Mouse (Mus musculus) kidney, embryonic 14.5 days (tissue): ENCODE measurements around the gene Zfp64. TPM values are rescaled to one million over a fixed set of nuclear protein-coding genes. Genes with fewer than 3 reads are reported as not detected.

Experiments used
- ATAC-seq: fragments of 200-750 bp; cut with Nextera tagmentation; 2 replicates; pipeline ENCODE4 v1.8.0; 2017; ENCODE audit warnings: moderate number of reproducible peaks, mild to moderate bottlenecking, moderate TSS enrichment, moderate library complexity; ENCODE audit not compliant: low FRiP score, low TSS enrichment
- H3K27ac ChIP-seq: fragments of 300-500 bp; sonication (generic); 2 replicates; pipeline ENCODE4 v1.5.1; 2014; ENCODE audit warnings: low read depth, mild to moderate bottlenecking, low read length, moderate library complexity, mixed read lengths
- H3K27me3 ChIP-seq: fragments of 300-500 bp; sonication (generic); 2 replicates; pipeline ENCODE4 v1.6.1; 2014; ENCODE audit warnings: mild to moderate bottlenecking, low read length; ENCODE audit not compliant: control insufficient read depth, insufficient read depth
- H3K36me3 ChIP-seq: fragments of 300-500 bp; sonication (generic); 2 replicates; pipeline ENCODE4 v1.6.1; 2014; ENCODE audit warnings: low read length, mixed read lengths; ENCODE audit not compliant: control insufficient read depth, insufficient read depth
- H3K4me1 ChIP-seq: fragments of 300-500 bp; sonication (generic); 2 replicates; pipeline ENCODE4 v1.6.1; 2014; ENCODE audit warnings: low read length, mixed read lengths; ENCODE audit not compliant: control insufficient read depth, insufficient read depth
- H3K4me2 ChIP-seq: fragments of 300-500 bp; sonication (generic); replicated peaks from 2 replicates; pipeline ENCODE4 v1.6.1; 2014; ENCODE audit warnings: low read depth, mild to moderate bottlenecking, low read length
- H3K4me3 ChIP-seq: fragments of 300-500 bp; sonication (generic); 2 replicates; pipeline ENCODE4 v1.5.1; 2014; ENCODE audit warnings: mild to moderate bottlenecking, low read length
- H3K9ac ChIP-seq: fragments of 300-500 bp; sonication (generic); 2 replicates; pipeline ENCODE4 v1.6.1; 2014; ENCODE audit warnings: low read depth, mild to moderate bottlenecking, low read length, moderate library complexity
- H3K9me3 ChIP-seq: fragments of 300-500 bp; sonication (generic); 2 replicates; pipeline ENCODE4 v1.6.1; 2016; ENCODE audit warnings: low read length; ENCODE audit not compliant: control insufficient read depth
- WGBS: fragments of 180-500 bp; shearing (Covaris S2); extraction: QIAGEN DNeasy Blood & Tissue Kit; methylation state at CpG from one replicate; pipeline ENCODE4 v1.1.7; 2014; 5-methylcytosine and 5-hydroxymethylcytosine counted together
- polyA plus RNA-seq: library from polyadenylated mRNA; unstranded; fragments of >200 nt; fragmentation: Nextera tagmentation; extraction: Ambion mirVana; gene quantifications from 2 replicates; pipeline ENCODE4 v1.2.1, GENCODE M21; 2014

The Zfp64 gene
- polyA plus RNA-seq, 1 experiment from 2014 or later: 27.8 TPM

- no peak overlapping the region for H3K9ac ChIP-seq
- H3K27me3 ChIP-seq: no peaks in the 10 kb centered on the region
- H3K9me3 ChIP-seq: no peaks in the 10 kb centered on the region
- H3K27ac ChIP-seq: no peak overlapping the region
- WGBS: 69% methylated on average over 6 of the region's 6 CpGs
- ATAC-seq: 0 out of 2 replicates have a peak, but pooled peaks have one; percentile 46
- no peaks in the 10 kb centered on the region for H3K4me1 ChIP-seq
- no peak overlapping the region for H3K4me2 ChIP-seq
- H3K4me3 ChIP-seq: no peak overlapping the region
- no peaks in the 10 kb centered on the region for H3K36me3 ChIP-seq
Measured at GRCm38 (mm10) chr2:168980859-168981258, 25.5 kb upstream of the Zfp64 start.

DNA sequence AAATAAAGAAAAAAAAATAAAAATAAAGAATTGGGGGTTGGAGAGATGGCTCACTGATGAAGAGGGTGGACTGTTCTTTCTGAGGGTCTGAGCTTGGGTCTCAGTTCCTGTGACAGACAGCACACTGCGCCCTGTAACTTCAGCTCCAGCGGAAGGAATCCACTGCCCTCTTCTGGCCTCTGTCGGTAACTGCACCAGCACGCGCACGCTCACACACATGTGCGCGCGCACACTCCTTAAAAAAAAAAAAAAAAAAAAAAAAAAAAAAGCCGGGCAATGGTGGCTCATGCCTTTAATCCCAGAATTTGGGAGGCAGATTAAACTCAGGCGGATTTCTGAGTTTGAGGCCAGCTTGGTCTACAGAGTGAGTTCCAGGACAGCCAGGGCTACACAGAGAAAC, 24.4 kb upstream of the Zfp64 start:
- 58% methylated on average over 11 of the region's 11 CpGs for whole genome bisulfite sequencing
- Histone ChIP-seq H3K4me1 (no peaks in the 10 kb centered on the region), H3K9me3 (no peaks in the 10 kb centered on the region), H3K4me2 (no peak overlapping the region), H3K27me3 (no peaks in the 10 kb centered on the region), H3K27ac (no peak overlapping the region), H3K9ac (no peak overlapping the region), H3K4me3 (no peak overlapping the region), H3K36me3 (no peaks in the 10 kb centered on the region)
- ATAC-seq: no peak

DNA sequence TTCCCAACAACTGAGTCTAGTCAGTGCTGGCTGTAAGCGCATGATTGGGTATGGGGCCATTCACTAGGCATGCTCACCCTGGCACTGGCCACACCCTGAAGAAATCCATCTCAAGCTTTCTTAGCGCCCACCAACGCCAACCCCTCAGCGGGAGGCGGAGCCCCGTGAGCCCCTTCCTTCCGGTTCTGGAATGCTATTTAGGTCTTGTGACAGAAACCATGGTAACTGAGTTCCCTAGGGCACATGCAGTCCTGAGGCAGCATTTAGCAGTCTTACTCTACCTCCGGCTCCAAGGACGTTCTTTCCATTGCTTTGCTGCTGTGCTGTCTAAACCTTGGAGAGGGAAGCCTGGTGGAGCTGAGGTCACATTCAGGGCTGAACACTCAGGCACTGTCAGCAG, 22.6 kb upstream of the Zfp64 start:
- Histone ChIP-seq H3K27me3 (no peaks in the 10 kb centered on the region), H3K9me3 (no peaks in the 10 kb centered on the region), H3K9ac (no peak overlapping the region), H3K4me2 (no peak overlapping the region), H3K4me3 (no peak overlapping the region), H3K27ac (no peak overlapping the region), H3K4me1 (no peaks in the 10 kb centered on the region), H3K36me3 (no peaks in the 10 kb centered on the region)
- no peak for ATAC-seq
- 63% methylated on average over 9 of the region's 9 CpGs for WGBS

DNA sequence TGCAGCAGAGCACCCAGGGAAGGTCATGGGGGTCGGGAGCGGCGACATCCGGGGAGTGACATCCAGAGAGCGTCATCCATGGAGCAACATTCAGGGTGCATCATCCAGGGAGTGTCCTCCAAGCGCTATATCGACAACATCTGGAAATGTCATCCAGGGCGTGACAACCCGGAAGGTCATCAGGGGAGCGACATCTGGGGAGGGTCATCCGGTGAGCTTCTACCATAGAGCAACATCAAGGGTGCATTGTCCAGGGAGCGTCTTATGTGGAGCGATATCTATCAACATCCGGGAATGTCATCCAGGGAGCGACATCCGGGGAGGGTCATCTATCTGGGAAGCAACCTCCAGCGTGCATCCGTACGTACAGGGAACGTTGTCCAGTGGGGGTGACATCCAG, 14.7 kb upstream of the Zfp64 start:
- Histone ChIP-seq H3K9me3 (no peaks in the 10 kb centered on the region; the same call in 1 of the 2 replicates), H3K27me3 (no peaks in the 10 kb centered on the region), H3K27ac (no peak overlapping the region), H3K36me3 (no peaks in the 10 kb centered on the region), H3K4me1 (no peaks in the 10 kb centered on the region), H3K9ac (no peak overlapping the region), H3K4me3 (no peak overlapping the region), H3K4me2 (no peak overlapping the region)
- ATAC-seq: no peak
- 94% methylated on average over 20 of the region's 20 CpGs for WGBS

DNA sequence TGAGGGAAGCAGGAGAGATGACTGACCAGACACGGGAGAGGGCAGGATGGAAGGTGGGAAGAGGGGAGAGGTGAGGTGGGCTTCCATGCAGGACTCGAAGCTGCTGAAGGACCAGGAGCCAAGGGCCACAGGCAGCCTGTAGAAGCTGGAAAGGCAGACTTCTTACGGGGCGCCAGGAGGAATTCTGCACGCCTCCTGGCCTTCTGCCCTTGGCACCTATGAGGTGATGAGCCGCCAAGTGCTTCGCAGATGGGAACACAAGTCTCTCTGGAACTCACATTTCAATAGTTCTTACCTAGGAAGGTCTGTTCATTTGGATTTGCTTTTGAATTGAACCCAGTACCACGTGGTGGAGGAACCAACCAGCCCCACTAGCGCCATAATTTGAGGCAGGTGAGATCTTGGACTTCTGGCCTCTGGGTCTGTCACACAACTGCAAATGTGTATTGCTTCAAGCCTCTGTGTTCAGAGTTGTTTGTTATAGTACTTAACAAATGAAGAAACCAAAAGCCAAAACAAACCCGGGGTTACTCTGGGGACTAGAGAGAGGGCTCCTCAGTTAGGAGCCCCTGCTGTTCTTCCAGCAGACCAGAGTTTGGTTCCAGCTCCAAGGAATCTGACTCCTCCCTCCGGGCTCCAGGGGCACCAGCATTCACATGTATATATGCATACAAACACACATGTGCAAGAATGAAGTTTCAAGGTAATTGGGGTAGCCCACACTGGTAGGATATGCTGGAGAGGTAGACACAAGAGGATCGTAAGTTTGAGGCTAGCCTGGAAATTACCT, 12.9 kb upstream of the Zfp64 start:
- WGBS: 86% methylated on average over 12 of the region's 12 CpGs
- H3K4me3 ChIP-seq: no peak overlapping the region

DNA sequence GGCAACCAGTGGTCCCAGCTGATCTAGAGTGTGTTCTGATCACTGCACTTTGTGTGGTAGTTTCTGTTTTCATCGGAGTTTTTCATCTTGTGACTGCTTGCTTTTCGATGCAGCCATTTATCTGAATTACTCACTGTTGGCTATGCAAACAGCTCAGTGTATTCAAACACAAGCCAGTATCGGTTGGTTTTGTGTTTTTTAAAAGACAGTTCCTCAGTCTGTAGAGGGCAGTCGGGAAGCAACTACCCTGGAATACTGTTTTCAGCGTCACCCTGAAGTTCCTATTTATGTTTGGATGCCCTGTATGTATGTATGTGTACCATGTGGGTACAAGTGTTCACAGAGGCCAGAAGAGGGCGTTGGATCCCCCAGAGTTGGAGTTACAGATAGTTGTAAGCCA, 11.1 kb upstream of the Zfp64 start:
- H3K4me3 ChIP-seq: no peak overlapping the region
- no peaks in the 10 kb centered on the region for H3K4me1 ChIP-seq
- 83% methylated on average over 6 of the region's 6 CpGs for WGBS
- H3K4me2 ChIP-seq: no peak overlapping the region
- H3K36me3 ChIP-seq: no peaks in the 10 kb centered on the region
- no peak for ATAC-seq
- H3K27me3 ChIP-seq: no peaks in the 10 kb centered on the region
- H3K9me3 ChIP-seq: peaks cover 4% of the 10 kb centered on the region; the same call in 1 of the 2 replicates
- H3K27ac ChIP-seq: no peak overlapping the region
- no peak overlapping the region for H3K9ac ChIP-seq

More for the DNA sequence above, 12.9 kb upstream of the Zfp64 start:
- Histone ChIP-seq H3K9me3 (peaks cover 4% of the 10 kb centered on the region; the same call in 1 of the 2 replicates), H3K36me3 (no peaks in the 10 kb centered on the region), H3K9ac (no peak overlapping the region), H3K27me3 (no peaks in the 10 kb centered on the region), H3K4me2 (no peak overlapping the region), H3K4me1 (no peaks in the 10 kb centered on the region), H3K27ac (no peak overlapping the region)
- no peak for ATAC-seq

DNA sequence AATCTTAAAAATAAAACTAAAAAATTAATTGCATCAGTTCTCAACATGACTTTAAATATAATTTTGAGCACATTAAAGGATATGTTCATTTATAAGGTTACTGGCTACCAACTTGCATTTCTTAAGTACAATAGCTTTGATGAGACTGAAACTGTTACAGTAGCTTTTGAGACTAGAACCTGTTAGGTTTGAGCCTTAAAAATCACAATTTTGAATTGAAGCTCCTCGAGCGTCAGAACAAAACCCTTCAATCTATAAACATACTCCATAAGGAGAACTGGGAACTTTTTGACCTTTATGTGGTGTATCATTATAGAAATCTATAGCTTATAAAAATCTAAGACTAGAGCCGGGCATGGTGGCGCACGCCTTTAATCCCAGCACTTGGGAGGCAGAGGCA, 9.5 kb upstream of the Zfp64 start:
- H3K27me3 ChIP-seq: no peaks in the 10 kb centered on the region
- H3K4me2 ChIP-seq: no peak overlapping the region
- no peak overlapping the region for H3K27ac ChIP-seq
- H3K4me3 ChIP-seq: no peak overlapping the region
- peaks cover 4% of the 10 kb centered on the region; the same call in 1 of the 2 replicates for H3K9me3 ChIP-seq
- no peaks in the 10 kb centered on the region for H3K36me3 ChIP-seq
- no peak overlapping the region for H3K9ac ChIP-seq
- WGBS: 97% methylated on average over 5 of the region's 5 CpGs
- H3K4me1 ChIP-seq: no peaks in the 10 kb centered on the region
- no peak for ATAC-seq

DNA sequence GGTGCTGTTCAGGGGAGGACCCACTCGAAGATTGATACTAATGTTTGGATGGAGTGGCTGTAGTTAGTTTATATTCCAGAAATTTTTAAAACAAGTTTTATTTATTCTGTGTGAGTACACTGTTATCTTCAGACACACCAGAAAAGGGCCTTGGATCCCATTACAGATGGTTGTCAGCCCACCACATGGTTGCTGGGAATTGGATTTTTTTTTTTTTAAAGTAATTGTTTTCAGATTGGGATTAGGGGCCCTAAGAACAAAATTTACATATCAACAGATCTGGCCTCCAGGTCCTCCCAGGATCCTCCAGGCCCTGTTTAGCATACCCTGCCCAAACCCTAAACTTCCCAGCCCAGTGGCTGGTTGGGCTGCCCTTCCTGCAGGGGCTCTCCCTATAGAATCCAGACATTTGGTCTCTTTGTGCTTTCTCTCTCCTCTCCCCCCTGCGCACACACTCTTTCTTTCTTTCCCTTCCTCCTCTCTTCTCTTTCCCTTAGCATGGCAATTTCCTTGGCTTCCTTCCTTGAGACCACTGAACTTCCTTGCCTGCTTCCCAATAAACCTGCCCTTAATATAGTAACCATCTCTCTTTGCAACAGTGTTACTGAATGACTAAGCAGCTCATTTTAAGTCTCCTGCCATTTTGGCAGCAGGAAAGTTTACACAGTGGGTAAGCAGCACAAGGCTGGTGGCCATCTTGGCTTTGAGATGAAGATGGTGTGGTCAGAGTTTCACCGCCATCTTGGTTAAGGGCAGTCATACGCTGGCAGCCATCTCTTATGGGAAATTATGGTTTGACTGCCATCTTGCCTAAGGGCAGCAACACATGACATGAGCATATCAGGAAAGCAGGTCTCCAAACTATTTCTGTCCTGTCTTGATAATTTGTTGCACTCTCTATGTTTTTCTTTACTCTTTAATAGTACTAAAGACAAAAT, 6.6 kb upstream of the Zfp64 start:
- Histone ChIP-seq H3K27ac (no peak overlapping the region), H3K9ac (no peak overlapping the region), H3K4me3 (no peak overlapping the region), H3K9me3 (peaks cover 4% of the 10 kb centered on the region; the same call in 1 of the 2 replicates), H3K36me3 (no peaks in the 10 kb centered on the region), H3K27me3 (no peaks in the 10 kb centered on the region), H3K4me1 (no peaks in the 10 kb centered on the region), H3K4me2 (no peak overlapping the region)
- no peak for ATAC-seq
- 91% methylated on average over 4 of the region's 4 CpGs for WGBS

DNA sequence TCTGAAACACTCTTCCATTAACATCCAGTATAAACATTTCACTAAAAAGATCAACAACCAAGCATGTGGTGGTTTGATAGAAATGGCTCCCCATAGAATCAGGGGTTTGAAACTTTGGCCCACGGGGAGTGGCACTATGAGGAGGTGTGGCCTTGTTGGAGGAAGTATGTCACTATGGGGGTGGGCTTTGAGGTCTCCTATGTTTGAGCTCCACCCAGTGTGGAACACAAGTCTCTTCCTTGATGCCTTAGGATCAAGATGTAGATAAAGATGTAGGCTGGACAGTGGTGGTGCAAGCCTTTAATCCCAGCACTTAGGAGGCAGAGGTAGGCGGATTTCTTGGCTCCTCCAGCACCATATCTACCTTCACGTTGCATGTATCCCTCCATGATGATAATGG, 5.4 kb upstream of the Zfp64 start:
- Histone ChIP-seq H3K9me3 (peaks cover 4% of the 10 kb centered on the region; the same call in 1 of the 2 replicates), H3K27ac (no peak overlapping the region), H3K4me2 (no peak overlapping the region), H3K36me3 (no peaks in the 10 kb centered on the region), H3K9ac (no peak overlapping the region), H3K4me1 (no peaks in the 10 kb centered on the region), H3K4me3 (no peak overlapping the region), H3K27me3 (no peaks in the 10 kb centered on the region)
- WGBS: 82% methylated on average over 3 of the region's 3 CpGs
- ATAC-seq: no peak
